ENCODE assay signal across 24 mouse cellular contexts in genomic region chr12:5122972-5123371, GRCm38 (mm10).
DNase-seq lines count a peak whose midpoint lies in the region; ATAC-seq and TF ChIP-seq lines count a peak whose summit lies in the region.
"Had no signal": no experiment of that assay in that cellular context is flagged by ENCODE, and none has a peak within 500 bp of the region (broad histone marks: within the 10 kb centered on the region; RNA-seq: fewer than 3 reads in every experiment).

No protein-coding gene starts in this region.

- no peaks in the 10 kb centered on the region for H3K27me3 ChIP-seq in midbrain, postnatal 0 days (ENCODE audit: insufficient read depth, low read length)
- H3K27me3 ChIP-seq in midbrain, embryonic 10.5 days (ENCODE audit: low read depth, poor library complexity, severe bottlenecking) = no peaks in the 10 kb centered on the region
- H3K27me3 ChIP-seq in forebrain, embryonic 16.5 days (replicated peaks; ENCODE audit: control insufficient read depth, insufficient read depth, low read length) = no peaks in the 10 kb centered on the region
- no peaks in the 10 kb centered on the region for H3K27me3 ChIP-seq in forebrain, postnatal 0 days (ENCODE audit: insufficient read depth, low read length)
- H3K27me3 ChIP-seq: forebrain, embryonic 15.5 days; neural tube, embryonic 12.5 days; Patski had no signal

- peaks cover 8% of the 10 kb centered on the region; the same call in 1 of the 2 replicates for H3K4me1 ChIP-seq in midbrain, postnatal 0 days (ENCODE audit: insufficient read depth, low read length)
- peaks cover 18% of the 10 kb centered on the region for H3K4me1 ChIP-seq in midbrain, embryonic 10.5 days
- peaks cover 11% of the 10 kb centered on the region for H3K4me1 ChIP-seq in forebrain, embryonic 16.5 days (replicated peaks; ENCODE audit: control insufficient read depth, insufficient read depth, low read length)
- H3K4me1 ChIP-seq in forebrain, postnatal 0 days (ENCODE audit: insufficient read depth) = peaks cover 12% of the 10 kb centered on the region

- ATAC-seq in frontal cortex, adult (ENCODE audit: low TSS enrichment) = peak; percentile 22
- ATAC-seq in midbrain, postnatal 0 days (ENCODE audit: low FRiP score) = no peak
- ATAC-seq in forebrain, embryonic 16.5 days = no peak
- no peak for ATAC-seq in forebrain, postnatal 0 days
- no peak for ATAC-seq in activated CD4-positive, CD25-positive, alpha-beta regulatory T cell, adult 4 months
- ATAC-seq: forebrain, embryonic 15.5 days; hindbrain, embryonic 16.5 days; Patski had no signal

- no peak overlapping the region for H3K27ac ChIP-seq in midbrain, postnatal 0 days (ENCODE audit: low read depth, low read length)
- H3K27ac ChIP-seq in midbrain, embryonic 10.5 days (replicated peaks) = no peak overlapping the region
- H3K27ac ChIP-seq in forebrain, embryonic 16.5 days (ENCODE audit: low read length) = no peak overlapping the region
- H3K27ac ChIP-seq in forebrain, postnatal 0 days (ENCODE audit: low read depth, low read length) = no peak overlapping the region
- H3K27ac ChIP-seq: forebrain, embryonic 15.5 days; heart, adult 2 months; kidney, postnatal 0 days; neural tube, embryonic 12.5 days had no signal

- no peak overlapping the region for H3K4me2 ChIP-seq in midbrain, postnatal 0 days (ENCODE audit: low read depth, low read length, poor library complexity, severe bottlenecking)
- H3K4me2 ChIP-seq in forebrain, embryonic 16.5 days (ENCODE audit: low read length) = no peak overlapping the region
- H3K4me2 ChIP-seq in forebrain, postnatal 0 days (ENCODE audit: low read depth) = no peak overlapping the region
- H3K4me2 ChIP-seq: forebrain, embryonic 15.5 days; neural tube, embryonic 12.5 days had no signal

- WGBS in midbrain, postnatal 0 days = 63% methylated on average over 8 of the region's 8 CpGs
- WGBS in midbrain, embryonic 10.5 days = 73% methylated on average over 8 of the region's 8 CpGs
- 66% methylated on average over 8 of the region's 8 CpGs for WGBS in forebrain, embryonic 16.5 days
- 62% methylated on average over 8 of the region's 8 CpGs for WGBS in forebrain, postnatal 0 days

- H3K4me3 ChIP-seq in midbrain, postnatal 0 days (ENCODE audit: low read depth, low read length) = no peak overlapping the region
- H3K4me3 ChIP-seq in midbrain, embryonic 10.5 days = no peak overlapping the region
- no peak overlapping the region for H3K4me3 ChIP-seq in forebrain, embryonic 16.5 days (replicated peaks; ENCODE audit: low read length)
- H3K4me3 ChIP-seq in forebrain, postnatal 0 days (ENCODE audit: low read depth, low read length) = no peak overlapping the region
- H3K4me3 ChIP-seq: forebrain, embryonic 15.5 days; heart, adult 2 months; neural tube, embryonic 12.5 days had no signal

- no peak for DNase-seq in frontal cortex, postnatal 25 days (ENCODE audit: low spot score in 2 of 2)
- DNase-seq in midbrain, postnatal 0 days (ENCODE audit: low spot score) = no peak
- DNase-seq in midbrain, embryonic 10.5 days (ENCODE audit: low spot score) = no peak
- peak; percentile 61 to 64 for DNase-seq in right cerebral cortex, adult 2 months (ENCODE audit: low spot score in 2 of 2)
- DNase-seq in forebrain, postnatal 0 days = no peak
- DNase-seq: adrenal gland, postnatal 10 days; cerebellum, adult 11 months; cerebellum, postnatal 10 days; embryo, embryonic 11 days; gastrocnemius, postnatal 25 days; heart, adult 2 months; heart, postnatal 36 days; kidney, adult 18-20 months; lung, adult 18-20 months; lung, postnatal 14 days; thymus, postnatal 36 days had no signal

- no peaks in the 10 kb centered on the region for H3K9me3 ChIP-seq in midbrain, postnatal 0 days (ENCODE audit: low read length)
- no peaks in the 10 kb centered on the region for H3K9me3 ChIP-seq in midbrain, embryonic 10.5 days (replicated peaks)
- H3K9me3 ChIP-seq in forebrain, embryonic 16.5 days (ENCODE audit: control insufficient read depth, low read length) = no peaks in the 10 kb centered on the region
- H3K9me3 ChIP-seq in forebrain, postnatal 0 days (ENCODE audit: low read length) = no peaks in the 10 kb centered on the region
- H3K9me3 ChIP-seq: forebrain, embryonic 15.5 days; neural tube, embryonic 12.5 days had no signal

- no peaks in the 10 kb centered on the region; the same call in 1 of the 2 replicates for H3K36me3 ChIP-seq in midbrain, postnatal 0 days (ENCODE audit: insufficient read depth, low read length)
- no peaks in the 10 kb centered on the region for H3K36me3 ChIP-seq in midbrain, embryonic 10.5 days
- H3K36me3 ChIP-seq in forebrain, embryonic 16.5 days (ENCODE audit: control insufficient read depth, insufficient read depth) = no peaks in the 10 kb centered on the region
- H3K36me3 ChIP-seq in forebrain, postnatal 0 days (ENCODE audit: insufficient read depth) = peaks cover 8% of the 10 kb centered on the region; the same call in 1 of the 2 replicates
- H3K36me3 ChIP-seq: forebrain, embryonic 15.5 days; neural tube, embryonic 12.5 days had no signal

- TF ChIP-seq CTCF in midbrain, postnatal 0 days (IDR thresholded peaks at IDR 0.05) = 0 out of 2 replicates have a peak, but pooled peaks have one; percentile 5
- TF ChIP-seq CTCF in forebrain, postnatal 0 days (IDR thresholded peaks at IDR 0.05; ENCODE audit: low read depth) = no peak

- H3K9ac ChIP-seq in midbrain, postnatal 0 days (replicated peaks; ENCODE audit: low read length, poor library complexity, severe bottlenecking) = no peak overlapping the region
- H3K9ac ChIP-seq in forebrain, embryonic 16.5 days (replicated peaks; ENCODE audit: low read depth, low read length) = no peak overlapping the region
- no peak overlapping the region for H3K9ac ChIP-seq in forebrain, postnatal 0 days
- H3K9ac ChIP-seq: forebrain, embryonic 15.5 days; neural tube, embryonic 12.5 days had no signal

Comparison
In these comparisons a context has a peak if more than half of its experiments do, and no peak if none do; other contexts are left out.
1. DNase-seq: peak in right cerebral cortex, adult 2 months (2 of 2); none in frontal cortex, postnatal 25 days (0 of 2), midbrain, postnatal 0 days (single experiment), midbrain, embryonic 10.5 days (single experiment) and forebrain, postnatal 0 days (single experiment).